Mouse (Mus musculus): Measurements from ENCODE around the gene Hmcn1.

Gene Hmcn1

DNA sequence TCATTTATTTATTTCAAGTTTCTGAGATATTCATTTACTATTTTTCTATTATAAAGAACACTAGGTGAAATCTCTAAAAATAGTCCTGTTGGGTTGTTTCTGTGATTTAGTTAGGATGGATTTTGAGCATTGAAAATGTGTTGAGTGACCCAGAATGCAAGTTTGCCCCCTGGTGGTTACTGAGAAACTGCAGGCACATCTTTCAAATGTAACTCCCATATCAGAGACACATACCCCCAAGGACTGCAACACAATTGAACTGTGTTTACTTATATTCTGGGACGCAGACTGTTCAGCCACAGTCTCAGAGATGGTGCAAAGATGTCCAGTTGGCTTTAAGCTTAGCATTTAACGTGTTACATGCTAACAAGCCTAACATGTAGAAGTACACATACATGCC is 402.0 kb downstream of the Hmcn1 start:
- no peak for TF ChIP-seq GATA4 (IDR thresholded peaks at IDR 0.05; ENCODE audit: insufficient replicate concordance, low read length)

GRCm38 (mm10) chr1:150587410-150587809 is 405.8 kb downstream of the Hmcn1 start:
- TF ChIP-seq GATA4 (IDR thresholded peaks at IDR 0.05; ENCODE audit: insufficient replicate concordance, low read length), result no peak

DNA sequence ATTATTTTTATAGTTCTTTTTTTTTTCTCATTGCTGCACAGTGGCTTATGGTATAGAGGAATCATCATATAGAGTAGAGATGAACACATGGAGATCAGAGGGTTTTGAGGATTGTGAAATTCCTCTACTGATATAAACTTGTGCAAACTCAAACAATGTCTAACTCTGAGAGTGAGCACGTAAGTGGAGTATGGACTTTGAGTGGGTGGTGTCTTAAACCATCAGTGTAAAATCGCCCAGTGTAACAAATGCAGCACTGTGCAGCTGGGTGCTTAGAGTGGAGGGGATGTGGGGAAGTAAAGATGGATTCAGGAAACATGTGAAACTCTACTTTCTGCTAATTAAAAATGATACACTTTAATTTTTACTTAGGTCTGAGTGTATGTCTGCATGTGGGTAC is 408.8 kb downstream of the Hmcn1 start:
- TF ChIP-seq GATA4 (IDR thresholded peaks at IDR 0.05; ENCODE audit: insufficient replicate concordance, low read length), result no peak

GRCm38 (mm10) chr1:150583734-150584133 is 409.5 kb downstream of the Hmcn1 start:
- no peak for TF ChIP-seq GATA4 (IDR thresholded peaks at IDR 0.05; ENCODE audit: insufficient replicate concordance, low read length)

- TF ChIP-seq GATA4 (IDR thresholded peaks at IDR 0.05; ENCODE audit: insufficient replicate concordance, low read length), result no peak
Measured at GRCm38 (mm10) chr1:150580561-150580960, 412.7 kb downstream of the Hmcn1 start.

GRCm38 (mm10) chr1:150573407-150573806 is 419.8 kb downstream of the Hmcn1 start:
- no peak for TF ChIP-seq GATA4 (IDR thresholded peaks at IDR 0.05; ENCODE audit: insufficient replicate concordance, low read length)

- no peak for TF ChIP-seq GATA4 (IDR thresholded peaks at IDR 0.05; ENCODE audit: insufficient replicate concordance, low read length)
Measured at GRCm38 (mm10) chr1:150570562-150571156, 422.6 kb downstream of the Hmcn1 start.

GRCm38 (mm10) chr1:150569820-150570543 is 423.3 kb downstream of the Hmcn1 start:
- TF ChIP-seq GATA4 (IDR thresholded peaks at IDR 0.05; ENCODE audit: insufficient replicate concordance, low read length), result no peak

DNA sequence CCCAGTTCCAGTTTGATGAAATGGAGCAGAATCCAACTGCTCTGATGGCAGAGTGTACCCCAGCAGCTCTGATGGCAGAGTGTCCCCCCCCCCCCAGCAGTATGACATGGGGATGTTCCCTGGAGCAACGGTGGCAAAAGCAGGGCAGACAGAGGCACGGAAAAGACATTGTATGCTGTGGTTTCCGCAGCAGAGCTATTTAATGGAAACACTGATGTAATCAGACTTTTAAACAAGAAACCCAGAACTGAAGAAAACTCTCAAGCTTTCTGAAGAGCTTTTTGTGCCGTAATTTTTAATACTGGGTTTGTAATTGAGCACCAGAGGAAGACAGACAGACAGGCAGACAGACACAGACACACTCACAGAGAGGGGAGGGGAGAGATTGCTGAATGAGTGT is 426.9 kb downstream of the Hmcn1 start:
- no peak for TF ChIP-seq GATA4 (IDR thresholded peaks at IDR 0.05; ENCODE audit: insufficient replicate concordance, low read length)

GRCm38 (mm10) chr1:150556621-150557020 is 436.6 kb downstream of the Hmcn1 start:
- no peak for TF ChIP-seq GATA4 (IDR thresholded peaks at IDR 0.05; ENCODE audit: insufficient replicate concordance, low read length)

DNA sequence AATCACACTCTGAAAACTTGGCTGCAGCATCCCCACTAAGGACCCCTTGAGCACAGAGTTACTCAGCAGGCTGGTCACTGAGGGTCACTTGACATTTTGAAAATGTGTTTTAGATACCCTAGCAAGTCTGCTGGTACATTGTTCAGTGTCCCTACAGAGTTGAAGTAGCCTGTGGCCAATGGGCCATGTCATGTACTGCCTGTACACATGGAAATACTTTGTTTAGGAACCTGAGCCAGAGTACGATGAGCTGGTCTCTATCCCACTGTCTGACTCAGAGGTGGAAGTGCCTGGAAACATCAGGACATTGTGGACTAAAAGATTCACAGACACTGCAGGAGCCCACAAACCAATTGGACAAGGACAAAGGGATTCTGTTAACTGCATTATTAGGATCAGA is 441.8 kb downstream of the Hmcn1 start:
- no peak for TF ChIP-seq GATA4 (IDR thresholded peaks at IDR 0.05; ENCODE audit: insufficient replicate concordance, low read length)

GRCm38 (mm10) chr1:150546463-150546862 is 446.8 kb downstream of the Hmcn1 start:
- TF ChIP-seq GATA4 (IDR thresholded peaks at IDR 0.05; ENCODE audit: insufficient replicate concordance, low read length), result no peak

GRCm38 (mm10) chr1:150540267-150540666 is 453.0 kb downstream of the Hmcn1 start:
- TF ChIP-seq GATA4 (IDR thresholded peaks at IDR 0.05; ENCODE audit: insufficient replicate concordance, low read length), result no peak

DNA sequence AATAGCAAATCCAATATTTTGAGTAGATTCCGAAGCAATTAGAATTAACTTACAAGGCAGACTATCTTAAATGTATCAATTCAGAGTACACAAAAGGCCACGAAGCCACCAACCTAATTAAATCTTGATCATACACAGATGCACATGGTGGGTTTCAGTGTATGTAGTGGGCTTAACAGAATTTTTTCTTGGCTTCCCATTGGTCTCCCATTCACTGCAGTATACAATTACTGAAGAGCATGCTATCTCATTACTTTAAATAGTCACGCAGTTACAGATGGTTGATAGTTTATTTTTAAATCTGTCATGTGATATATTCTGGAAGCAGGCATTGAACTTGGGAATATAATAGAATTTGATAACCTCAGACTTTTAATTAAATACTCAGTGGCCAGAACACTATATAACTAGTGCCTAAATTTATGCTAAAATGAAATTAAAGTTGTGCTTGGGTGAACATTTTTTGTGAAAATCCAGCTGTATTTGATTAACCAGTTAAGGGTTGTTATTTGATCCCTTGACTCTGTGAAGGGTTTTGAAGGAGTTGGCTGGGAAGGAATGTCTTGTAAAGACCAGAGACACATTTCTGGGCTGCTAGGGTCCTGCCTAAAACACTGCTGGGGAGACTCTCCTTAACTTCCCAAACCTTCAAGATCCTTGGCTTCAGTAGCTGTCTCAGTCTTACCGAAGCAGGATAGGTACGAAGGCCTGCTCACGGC is 455.7 kb downstream of the Hmcn1 start:
- TF ChIP-seq GATA4 (IDR thresholded peaks at IDR 0.05; ENCODE audit: insufficient replicate concordance, low read length), result no peak

DNA sequence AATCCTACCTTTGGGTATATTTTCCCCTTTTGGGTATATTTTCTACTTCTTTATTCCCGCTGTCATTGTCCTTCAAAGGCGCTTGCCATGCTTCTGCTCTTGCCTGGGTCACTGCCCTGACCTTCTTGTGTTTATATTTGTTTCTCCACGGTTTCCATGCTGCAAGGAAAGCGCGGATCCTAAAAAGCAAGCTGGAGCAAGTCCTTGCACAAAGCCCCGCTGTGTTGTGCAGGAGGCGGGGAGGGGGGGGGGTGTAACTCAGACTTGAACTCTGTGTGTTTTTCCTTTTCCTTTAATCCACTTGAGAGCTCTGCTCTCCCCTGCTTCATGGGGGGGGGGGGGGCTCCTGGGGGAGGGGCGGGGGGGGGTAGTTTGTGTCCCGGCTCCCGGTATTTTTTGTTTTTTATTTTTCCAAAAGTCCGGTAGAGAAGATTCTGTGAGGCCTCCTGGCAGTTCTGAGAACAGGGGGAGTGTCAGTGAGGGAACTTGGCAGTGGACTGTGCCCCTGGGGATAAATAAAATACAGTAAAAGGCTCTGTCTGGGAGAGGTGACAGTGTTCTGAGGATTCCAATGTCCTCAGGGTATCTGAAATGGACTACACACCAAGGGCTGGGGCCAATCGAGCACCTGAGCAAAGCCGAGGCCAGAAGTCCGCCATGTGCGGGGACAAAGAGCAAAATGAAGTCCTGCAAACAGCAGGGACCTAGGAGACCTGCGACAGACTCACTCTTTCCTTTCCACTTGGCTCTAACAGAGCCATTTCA is 457.3 kb downstream of the Hmcn1 start:
- no peak for TF ChIP-seq GATA4 (IDR thresholded peaks at IDR 0.05; ENCODE audit: insufficient replicate concordance, low read length)

Measured in liver, adult (tissue).